Mouse (Mus musculus) embryo, embryonic 11 days (tissue): ENCODE results near the gene Gm35315.
"Not testable (repeated sequence)": the region's sequence is repeated elsewhere in the genome, so short reads cannot be mapped to it uniquely, and the experiment has no call there.

ENCODE experiments used
- DNase-seq: peaks from one replicate; pipeline ENCODE4 v3.0.0-alpha.2; 2015

The Gm35315 gene

GRCm38 (mm10) chr5:110100921-110101631 lies 6.9 kb upstream of the Gm35315 start:
- DNase-seq: peak; percentile 61

- peak; percentile 44 for DNase-seq
These were observed 5.7 kb upstream of the Gm35315 start, which contains the start of gene Plcxd1 for GRCm38 (mm10) chr5:110099656-110100580. Plcxd1 (plus strand) TSS chr5:110099969.

GRCm38 (mm10) chr5:110098991-110099477 lies 4.8 kb upstream of the Gm35315 start:
- DNase-seq: no peak

GRCm38 (mm10) chr5:110094847-110095213 lies 610 bp upstream of the Gm35315 start:
- DNase-seq: no peak

- DNase-seq: no peak
These were observed 2.7 kb downstream of the Gm35315 start for GRCm38 (mm10) chr5:110091546-110091945.

GRCm38 (mm10) chr5:110086161-110086866 lies 7.9 kb downstream of the Gm35315 start:
- DNase-seq: no peak

GRCm38 (mm10) chr5:110082961-110083360 lies 11.3 kb downstream of the Gm35315 start:
- DNase-seq: no peak

- DNase-seq: not testable (repeated sequence)
These were observed 21.8 kb downstream of the Gm35315 start, which contains the start of gene Gm17655 for GRCm38 (mm10) chr5:110072413-110072812. Gm17655 (minus strand) TSS chr5:110072513.

- peak; percentile 86 for DNase-seq
These were observed 36.4 kb downstream of the Gm35315 start for GRCm38 (mm10) chr5:110057637-110058408.
